Mouse (Mus musculus): ENCODE results near the gene Flii. TPM values are rescaled to one million over a fixed set of nuclear protein-coding genes. Genes with fewer than 3 reads are reported as not detected.

The Flii gene
- total and polyA plus RNA-seq, 3 experiments: 149 to 327 (median 186) TPM

Small RNA genes within 50 kb of the gene (microRNA-seq; reads per million reads assigned to microRNA genes)
- gene Mir5100: 4.2 to 6.2 reads per million in 2 experiments

Other genes with a start within 250 kb of the Flii start
- gene Alkbh5, start 190.9 kb downstream of the Flii start, total RNA-seq (2021): 10 to 100 TPM; 93.8 to 98.1 TPM
- 37.9 and 39.3 TPM in 2 replicates for gene Alkbh5, start 190.9 kb downstream of the Flii start, polyA plus RNA-seq (2012; rRNA removed)
- gene Llgl1, start 27.5 kb downstream of the Flii start, total RNA-seq (2021): 10 to 100 TPM; 19.5 to 26.5 TPM
- gene Llgl1, start 27.5 kb downstream of the Flii start, polyA plus RNA-seq (2012; rRNA removed): 59.4 and 62.5 TPM in 2 replicates
- gene Mief2, start 1.1 kb upstream of the Flii start, total RNA-seq (2021): 10 to 100 TPM; 26.0 to 41.6 TPM
- 47.2 and 50.1 TPM in 2 replicates for gene Mief2, start 1.1 kb upstream of the Flii start, polyA plus RNA-seq (2012; rRNA removed)
- 10 to 100 TPM in 1 of 2 experiments, 1 to 10 TPM in 1; 6.7 to 10.7 TPM for gene Top3a, start 50.1 kb upstream of the Flii start, total RNA-seq (2021)
- gene Top3a, start 50.1 kb upstream of the Flii start, polyA plus RNA-seq (2012; rRNA removed): 5.8 and 6.1 TPM in 2 replicates
- gene Smcr8, start 50.3 kb upstream of the Flii start, total RNA-seq (2021): 10 to 100 TPM; 19.7 to 33.3 TPM
- 6.4 and 8.6 TPM in 2 replicates for gene Smcr8, start 50.3 kb upstream of the Flii start, polyA plus RNA-seq (2012; rRNA removed)
- gene Shmt1, start 84.5 kb upstream of the Flii start, total RNA-seq (2021): 10 to 100 TPM; 38.7 to 82.4 TPM
- 27.7 and 43.5 TPM in 2 replicates for gene Shmt1, start 84.5 kb upstream of the Flii start, polyA plus RNA-seq (2012; rRNA removed)
- gene Dhrs7b, start 103.4 kb upstream of the Flii start, total RNA-seq (2021): 10 to 100 TPM; 36.9 to 53.7 TPM
- 13.2 and 16.0 TPM in 2 replicates for gene Dhrs7b, start 103.4 kb upstream of the Flii start, polyA plus RNA-seq (2012; rRNA removed)
- gene Tmem11, start 152.0 kb upstream of the Flii start, total RNA-seq (2021): 10 to 100 TPM; 37.0 to 62.2 TPM
- gene Tmem11, start 152.0 kb upstream of the Flii start, polyA plus RNA-seq (2012; rRNA removed): 74.9 and 88.3 TPM in 2 replicates
- gene Natd1, start 187.5 kb upstream of the Flii start, total RNA-seq (2021): 10 to 100 TPM; 17.7 to 20.1 TPM
- gene Natd1, start 187.5 kb upstream of the Flii start, polyA plus RNA-seq (2012; rRNA removed): 38.3 and 40.9 TPM in 2 replicates
- gene Map2k3, start 204.8 kb upstream of the Flii start, total RNA-seq (2021): 100 to 1,000 TPM in 1 of 2 experiments, 10 to 100 TPM in 1; 91.3 to 101 TPM
- gene Map2k3, start 204.8 kb upstream of the Flii start, polyA plus RNA-seq (2012; rRNA removed): 110 and 145 TPM in 2 replicates